Mouse (Mus musculus): Measurements from ENCODE around the gene Gm26727. TPM values are rescaled to one million over a fixed set of nuclear protein-coding genes. Genes with fewer than 3 reads are reported as not detected.
A peak's percentile ranks its signal among the peaks of the same experiment; 100 is the strongest.
"Not testable (repeated sequence)": the region's sequence is repeated elsewhere in the genome, so short reads cannot be mapped to it uniquely, and the experiment has no call there.

Gene Gm26727
- polyA plus RNA-seq (2016; fragmentation: Nextera tagmentation; extraction: Ambion mirVana): not detected in 2 replicates

DNA sequence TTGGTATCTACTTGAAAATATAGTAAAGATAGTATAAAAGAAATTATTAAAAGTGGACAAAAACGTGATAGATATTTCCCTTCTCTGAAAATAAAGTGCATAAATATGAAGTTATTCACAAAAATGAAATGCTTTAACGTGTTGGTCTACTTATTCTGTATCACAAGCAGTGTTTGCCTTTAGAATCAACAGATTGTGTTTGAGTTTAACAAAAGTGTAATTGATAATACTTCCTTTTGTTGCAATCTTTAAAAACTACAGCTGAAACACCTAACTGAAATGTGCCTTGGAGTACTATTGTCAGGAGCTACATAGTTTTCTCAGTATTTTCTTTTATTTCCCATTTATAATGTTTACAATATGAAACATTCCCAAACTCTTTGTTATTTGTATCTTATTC is at the start of gene Gm26727:
Gene Gm26727 (minus strand): TSS at position 101 of the 400 bp plus-strand sequence.
- no peak within 1 kb of the TSS for H3K27ac ChIP-seq
- no peak for DNase-seq (ENCODE audit: low spot score)
- no peaks in the 10 kb centered on the region for H3K9me3 ChIP-seq
- H3K27me3 ChIP-seq (ENCODE audit: insufficient read depth, poor library complexity, severe bottlenecking): no peaks in the 10 kb centered on the region
- H3K4me1 ChIP-seq: no peaks in the 10 kb centered on the region
- no peak within 1 kb of the TSS for H3K4me3 ChIP-seq
- H3K36me3 ChIP-seq: no peaks in the 10 kb centered on the region
- WGBS: 48% methylated on average over 2 of the region's 2 CpGs

DNA sequence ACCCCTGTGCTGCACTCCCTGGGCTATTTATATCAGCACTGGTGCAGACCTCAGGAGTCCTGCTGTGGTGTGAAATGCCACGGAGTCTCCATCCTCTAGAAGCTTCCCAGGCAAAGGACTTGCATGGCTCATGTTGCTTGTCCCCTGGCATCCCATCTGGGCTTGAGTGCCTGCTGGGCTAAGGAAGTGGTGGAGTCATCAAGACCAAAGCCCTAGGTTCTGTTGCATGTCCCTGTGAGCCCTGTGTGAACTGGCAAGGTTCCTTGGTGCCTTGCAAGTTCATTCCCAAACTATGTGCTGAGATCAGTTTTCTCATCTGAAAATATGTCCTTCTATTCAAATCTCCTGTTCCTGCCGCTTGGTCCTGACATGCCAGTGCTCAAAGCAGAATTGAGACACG is 48.1 kb upstream of the Gm26727 start:
- H3K36me3 ChIP-seq: no peaks in the 10 kb centered on the region
- DNase-seq (ENCODE audit: low spot score): no peak
- 61% methylated on average over 3 of the region's 3 CpGs for WGBS
- H3K4me1 ChIP-seq: peaks cover 6% of the 10 kb centered on the region; the same call in 1 of the 2 replicates
- H3K4me3 ChIP-seq: no peak overlapping the region
- no peak overlapping the region for H3K27ac ChIP-seq
- H3K27me3 ChIP-seq (ENCODE audit: insufficient read depth, poor library complexity, severe bottlenecking): no peaks in the 10 kb centered on the region
- no peaks in the 10 kb centered on the region for H3K9me3 ChIP-seq

DNA sequence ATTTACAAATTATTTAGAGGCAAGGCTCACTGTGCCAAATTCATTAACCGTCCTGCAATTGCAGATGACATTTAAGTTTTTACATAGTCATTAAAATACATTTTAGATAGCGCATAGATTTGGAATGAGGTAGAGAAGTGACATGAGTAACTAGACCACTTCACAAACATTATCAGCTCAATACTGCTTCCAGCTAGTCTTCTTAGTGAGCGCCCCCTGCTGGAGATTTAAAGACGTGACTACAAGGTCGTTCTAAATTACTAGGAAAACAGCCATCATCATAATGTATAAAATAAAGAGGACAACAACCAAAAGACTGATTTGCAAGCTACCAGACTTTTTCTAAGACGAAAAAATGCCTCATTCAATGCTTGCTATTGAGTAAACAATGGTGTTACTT is 44.8 kb upstream of the Gm26727 start:
- Histone ChIP-seq H3K4me1 (peaks cover 6% of the 10 kb centered on the region; the same call in 1 of the 2 replicates), H3K36me3 (no peaks in the 10 kb centered on the region), H3K4me3 (no peak overlapping the region), H3K9me3 (no peaks in the 10 kb centered on the region), H3K27ac (no peak overlapping the region), H3K27me3 (ENCODE audit: insufficient read depth, poor library complexity, severe bottlenecking) (no peaks in the 10 kb centered on the region)
- no peak for DNase-seq (ENCODE audit: low spot score)
- WGBS: 18% methylated on average over 6 of the region's 6 CpGs

DNA sequence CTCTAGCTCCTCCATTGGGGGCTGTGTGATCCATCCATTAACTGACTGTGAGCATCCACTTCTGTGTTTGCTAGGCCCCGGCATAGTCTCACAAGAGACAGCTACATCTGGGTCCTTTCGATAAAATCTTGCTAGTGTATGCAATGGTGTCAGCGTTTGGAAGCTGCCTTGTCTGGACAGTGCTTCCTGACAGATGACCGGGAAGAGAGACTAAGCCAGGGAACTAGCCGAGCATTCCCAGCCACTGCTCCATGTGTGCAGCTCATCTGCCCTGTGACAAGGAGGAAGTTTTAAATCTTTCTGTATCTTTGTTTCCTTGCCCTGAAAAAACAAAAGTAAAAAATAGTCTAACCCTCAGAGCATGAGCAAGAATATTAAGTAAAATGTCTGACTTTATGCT is 37.0 kb upstream of the Gm26727 start:
- not testable (repeated sequence) for H3K4me3 ChIP-seq; H3K36me3 ChIP-seq; H3K4me1 ChIP-seq; DNase-seq (ENCODE audit: low spot score); H3K9me3 ChIP-seq; H3K27ac ChIP-seq; H3K27me3 ChIP-seq (ENCODE audit: insufficient read depth, poor library complexity, severe bottlenecking)
- 72% methylated on average over 5 of the region's 5 CpGs for WGBS

DNA sequence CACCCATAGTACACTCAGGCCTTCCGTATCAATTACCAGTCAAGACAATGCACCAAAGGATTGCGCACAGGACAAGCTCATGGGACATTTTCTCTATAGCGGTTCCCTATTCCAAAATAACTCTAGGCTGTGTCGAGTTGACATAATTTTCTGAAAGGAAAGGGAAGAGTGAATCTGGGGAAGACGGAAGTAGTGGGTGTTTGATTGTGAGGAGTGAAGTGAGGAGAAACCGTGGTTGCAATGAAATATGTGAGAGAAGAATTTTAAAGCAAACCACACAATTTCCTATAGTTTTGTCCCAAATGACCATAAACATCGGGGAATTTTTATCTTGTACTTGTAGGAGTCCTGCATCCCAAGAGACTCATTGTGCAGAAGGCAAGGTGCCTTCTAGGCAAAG is 34.1 kb upstream of the Gm26727 start:
- no peaks in the 10 kb centered on the region for H3K9me3 ChIP-seq
- no peak overlapping the region for H3K27ac ChIP-seq
- no peak overlapping the region for H3K4me3 ChIP-seq
- no peaks in the 10 kb centered on the region for H3K36me3 ChIP-seq
- no peaks in the 10 kb centered on the region for H3K4me1 ChIP-seq
- WGBS: 86% methylated on average over 7 of the region's 7 CpGs
- no peak for DNase-seq (ENCODE audit: low spot score)
- H3K27me3 ChIP-seq (ENCODE audit: insufficient read depth, poor library complexity, severe bottlenecking): no peaks in the 10 kb centered on the region

DNA sequence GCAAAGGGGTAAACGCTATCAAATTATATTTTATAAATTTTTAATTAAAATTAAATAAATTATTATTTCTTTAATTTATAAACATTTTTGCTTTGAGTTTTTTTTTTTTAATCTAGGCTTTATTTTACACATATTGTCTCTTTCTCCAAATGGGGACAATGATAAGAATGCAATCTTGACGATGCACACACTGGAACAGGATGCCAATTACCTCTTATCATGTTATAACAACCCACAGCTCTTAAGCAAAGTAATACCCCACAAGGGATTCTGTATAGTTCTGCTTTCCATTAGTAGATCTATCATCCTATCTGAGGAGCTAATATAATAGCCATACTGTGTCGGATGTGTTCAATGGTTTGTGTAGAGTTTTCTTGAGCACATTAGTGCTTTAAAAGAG is 27.9 kb upstream of the Gm26727 start:
- Histone ChIP-seq H3K4me3 (no peak overlapping the region), H3K4me1 (no peaks in the 10 kb centered on the region), H3K9me3 (no peaks in the 10 kb centered on the region), H3K27ac (no peak overlapping the region), H3K36me3 (no peaks in the 10 kb centered on the region), H3K27me3 (ENCODE audit: insufficient read depth, poor library complexity, severe bottlenecking) (no peaks in the 10 kb centered on the region)
- WGBS: 71% methylated on average over 3 of the region's 3 CpGs
- DNase-seq (ENCODE audit: low spot score): no peak

DNA sequence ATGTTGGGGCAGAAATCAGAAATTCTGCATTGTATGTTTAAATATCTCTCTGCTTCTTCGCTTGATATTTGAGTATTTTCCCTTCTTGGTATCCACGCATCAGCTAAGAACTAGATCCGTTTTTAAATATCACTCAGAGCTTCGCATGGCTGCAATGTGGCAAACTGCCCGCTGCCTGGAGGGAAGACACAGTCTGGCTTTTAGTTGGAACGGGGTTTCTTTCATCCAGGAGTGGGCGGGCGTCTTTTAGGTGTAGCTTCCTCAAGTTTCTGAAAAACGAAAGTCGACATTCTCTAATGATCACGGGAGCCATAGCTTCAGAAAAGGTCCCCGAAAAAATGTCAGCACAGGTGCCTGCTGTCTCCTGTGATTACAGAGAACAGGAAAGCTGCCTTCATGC is 14.2 kb upstream of the Gm26727 start:
- DNase-seq (ENCODE audit: low spot score): no peak
- 74% methylated on average over 12 of the region's 12 CpGs for WGBS
- Histone ChIP-seq H3K4me3 (no peak overlapping the region), H3K36me3 (no peaks in the 10 kb centered on the region), H3K9me3 (no peaks in the 10 kb centered on the region), H3K4me1 (no peaks in the 10 kb centered on the region), H3K27ac (no peak overlapping the region), H3K27me3 (ENCODE audit: insufficient read depth, poor library complexity, severe bottlenecking) (no peaks in the 10 kb centered on the region)

DNA sequence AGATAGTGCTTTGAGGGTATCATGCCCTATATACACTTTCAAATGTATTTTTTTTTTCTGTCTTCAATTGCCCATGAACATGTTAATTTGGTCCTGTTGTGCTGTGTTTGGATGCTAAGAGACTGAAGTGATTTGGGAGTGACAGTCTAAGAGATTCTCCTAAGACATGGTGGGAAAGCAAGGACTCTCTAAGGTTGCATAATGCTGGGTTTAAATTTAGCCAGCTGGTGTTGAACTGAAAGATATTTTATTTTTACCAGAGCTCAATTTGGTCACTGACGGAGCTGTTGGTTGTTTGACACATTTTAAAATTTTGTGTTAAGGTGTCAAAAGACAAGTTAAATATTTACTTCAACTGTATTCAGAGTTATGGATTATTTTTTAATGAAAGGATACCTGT is 13.8 kb upstream of the Gm26727 start:
- Histone ChIP-seq H3K9me3 (no peaks in the 10 kb centered on the region), H3K4me1 (no peaks in the 10 kb centered on the region), H3K27me3 (ENCODE audit: insufficient read depth, poor library complexity, severe bottlenecking) (no peaks in the 10 kb centered on the region), H3K36me3 (no peaks in the 10 kb centered on the region), H3K27ac (no peak overlapping the region), H3K4me3 (no peak overlapping the region)
- WGBS: 75% methylated on average over 1 of the region's 1 CpGs
- DNase-seq (ENCODE audit: low spot score): no peak

DNA sequence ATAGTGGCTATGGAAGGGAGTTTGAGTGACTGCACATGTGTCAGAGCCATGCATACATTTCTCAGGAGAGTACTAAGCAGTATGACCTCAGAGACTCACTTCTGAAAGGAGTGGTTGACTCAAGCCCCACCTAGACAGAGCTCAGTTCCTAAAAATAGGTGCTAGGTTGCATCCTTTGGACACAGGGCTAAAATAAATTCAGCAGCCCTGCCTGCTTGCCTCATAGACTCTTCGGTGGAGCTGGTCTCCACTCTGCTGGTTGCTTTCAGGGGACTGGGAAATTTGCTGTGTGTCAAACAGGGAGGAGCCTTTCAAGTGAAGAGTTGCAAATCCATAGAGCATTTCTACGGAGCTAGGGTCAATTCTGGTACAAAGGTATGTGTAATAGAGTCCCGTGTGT is 12.8 kb upstream of the Gm26727 start, which contains the start of gene Xirp2:
Gene Xirp2 (plus strand): TSS at position 223 of the 400 bp plus-strand sequence.
- no peak within 1 kb of the TSS for H3K4me3 ChIP-seq
- WGBS: 63% methylated on average over 3 of the region's 3 CpGs
- no peaks in the 10 kb centered on the region for H3K36me3 ChIP-seq
- no peaks in the 10 kb centered on the region for H3K9me3 ChIP-seq
- no peaks in the 10 kb centered on the region for H3K27me3 ChIP-seq (ENCODE audit: insufficient read depth, poor library complexity, severe bottlenecking)
- DNase-seq (ENCODE audit: low spot score): no peak
- H3K27ac ChIP-seq: no peak within 1 kb of the TSS
- H3K4me1 ChIP-seq: no peaks in the 10 kb centered on the region

DNA sequence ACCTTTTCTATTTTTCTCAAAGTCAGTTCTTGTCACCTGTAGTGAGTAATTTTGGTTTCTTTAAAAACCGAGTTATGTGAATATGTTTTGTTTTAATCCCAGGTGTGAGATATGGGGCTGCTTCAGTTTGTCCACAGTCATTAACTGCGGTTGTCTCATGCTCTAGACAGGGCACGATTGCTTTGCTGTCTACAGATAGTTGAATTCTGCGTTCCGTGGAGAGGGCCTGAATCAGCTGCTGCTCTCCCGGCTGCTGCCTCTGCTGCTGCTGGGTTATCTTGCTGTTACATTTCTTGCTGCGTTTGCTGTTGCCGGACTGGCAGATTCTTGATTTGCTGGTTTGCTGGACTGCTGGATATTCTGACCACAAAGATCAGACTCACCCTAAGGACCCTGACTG is 5.3 kb upstream of the Gm26727 start:
- H3K4me3 ChIP-seq: no peak overlapping the region
- H3K4me1 ChIP-seq: no peaks in the 10 kb centered on the region
- no peaks in the 10 kb centered on the region for H3K27me3 ChIP-seq (ENCODE audit: insufficient read depth, poor library complexity, severe bottlenecking)
- no peaks in the 10 kb centered on the region for H3K36me3 ChIP-seq
- 63% methylated on average over 8 of the region's 8 CpGs for WGBS
- H3K27ac ChIP-seq: no peak overlapping the region
- H3K9me3 ChIP-seq: no peaks in the 10 kb centered on the region
- no peak for DNase-seq (ENCODE audit: low spot score)

DNA sequence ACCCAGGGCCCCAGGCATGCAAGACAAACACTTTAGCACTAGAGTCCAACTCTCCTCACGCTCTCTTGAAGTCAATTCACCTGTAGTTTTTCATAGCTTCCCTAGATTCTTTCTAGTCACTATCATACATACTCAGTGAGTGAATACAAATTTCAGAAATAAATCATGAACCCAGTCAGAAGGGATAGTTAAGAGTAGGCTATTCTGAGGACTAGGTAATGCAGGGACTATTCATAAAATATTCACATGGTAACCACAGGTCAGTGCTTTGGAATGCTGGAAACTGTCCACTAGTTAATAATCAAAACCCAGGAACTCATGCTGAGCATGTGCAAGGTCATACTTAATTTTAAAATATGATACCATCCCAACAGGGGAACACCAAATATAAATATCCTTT is 10.2 kb downstream of the Gm26727 start:
- WGBS: 88% methylated on average over 1 of the region's 1 CpGs
- H3K27ac ChIP-seq: no peak overlapping the region
- H3K4me1 ChIP-seq: no peaks in the 10 kb centered on the region
- H3K9me3 ChIP-seq: no peaks in the 10 kb centered on the region
- no peak for DNase-seq (ENCODE audit: low spot score)
- no peak overlapping the region for H3K4me3 ChIP-seq
- H3K27me3 ChIP-seq (ENCODE audit: insufficient read depth, poor library complexity, severe bottlenecking): no peaks in the 10 kb centered on the region
- no peaks in the 10 kb centered on the region for H3K36me3 ChIP-seq

DNA sequence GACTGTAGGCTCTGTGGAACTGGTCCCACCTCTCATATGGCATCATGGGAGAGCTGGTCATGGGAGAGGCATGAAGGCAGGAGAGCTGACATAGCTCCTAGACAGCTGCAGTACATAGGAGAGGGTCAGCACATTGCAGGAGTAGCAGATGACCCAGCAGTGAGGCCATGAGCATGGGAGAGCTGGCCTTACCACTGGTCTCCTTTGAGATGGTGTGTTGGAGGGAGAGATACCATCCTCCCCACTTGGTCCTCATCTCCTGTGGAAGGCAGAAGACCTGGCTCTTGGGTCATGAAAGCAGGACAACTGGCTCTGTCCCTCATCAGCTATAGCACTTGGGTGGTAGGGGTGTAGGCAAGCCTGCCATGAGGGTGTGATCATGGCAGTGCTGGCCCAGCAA is 12.1 kb downstream of the Gm26727 start:
- Histone ChIP-seq H3K27ac (no peak overlapping the region), H3K4me1 (no peaks in the 10 kb centered on the region), H3K9me3 (no peaks in the 10 kb centered on the region), H3K4me3 (no peak overlapping the region), H3K27me3 (ENCODE audit: insufficient read depth, poor library complexity, severe bottlenecking) (no peaks in the 10 kb centered on the region), H3K36me3 (no peaks in the 10 kb centered on the region)
- peak; percentile 68 for DNase-seq (ENCODE audit: low spot score)

DNA sequence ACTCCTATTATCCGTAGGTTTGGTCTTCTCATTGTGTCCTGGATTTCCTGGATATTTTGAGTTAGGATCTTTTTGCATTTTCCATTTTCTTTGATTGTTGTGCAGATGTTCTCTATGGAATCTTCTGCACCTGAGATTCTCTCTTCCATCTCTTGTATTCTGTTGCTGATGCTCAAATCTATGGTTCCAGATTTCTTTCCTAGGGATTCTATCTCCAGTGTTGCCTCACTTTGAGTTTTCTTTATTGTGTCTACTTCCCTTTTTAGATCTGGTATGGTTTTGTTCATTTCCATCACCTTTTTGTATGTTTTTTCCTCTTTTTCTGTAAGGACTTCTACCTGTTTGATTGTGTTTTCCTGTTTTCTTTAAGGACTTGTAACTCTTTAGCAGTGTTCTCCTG is 19.6 kb downstream of the Gm26727 start, which contains the start of gene Gm21830:
Gene Gm21830 (plus strand): TSS at position 301 of the 400 bp plus-strand sequence.
- DNase-seq (ENCODE audit: low spot score); H3K27me3 ChIP-seq (ENCODE audit: insufficient read depth, poor library complexity, severe bottlenecking); H3K36me3 ChIP-seq; H3K9me3 ChIP-seq; H3K27ac ChIP-seq; H3K4me3 ChIP-seq; H3K4me1 ChIP-seq: not testable (repeated sequence)
- no CpG with 5 or more reads among the region's 1 CpGs for WGBS
